Mouse (Mus musculus) MEL (cell line): ENCODE results near the gene Ccdc85c. TPM values are rescaled to one million over a fixed set of nuclear protein-coding genes. Genes with fewer than 3 reads are reported as not detected.

ENCODE experiments used
- DNase-seq: peaks from one replicate; pipeline ENCODE4 v3.0.0; 2011; ENCODE audit warnings: low read depth, low spot score
- H3K27ac ChIP-seq: 2 replicates; pipeline ENCODE4 v1.5.1; 2012; ENCODE audit warnings: low read depth, mild to moderate bottlenecking, control low read depth, low read length, moderate library complexity; ENCODE audit not compliant: control insufficient read depth
- H3K27me3 ChIP-seq, 2 experiments: fragments of 150-350 bp in 1 of 2; sonication (generic) in 1 of 2; 2 replicates each; pipeline ENCODE4 v1.6.1; 2012; ENCODE audit warnings: low read length in 2 of 2, mild to moderate bottlenecking in 2 of 2, improper control_type of control experiment in 1 of 2, moderate library complexity in 1 of 2; ENCODE audit not compliant: insufficient read depth in 2 of 2, control insufficient read depth in 1 of 2
- H3K36me3 ChIP-seq, 2 experiments: 2 replicates each; pipeline ENCODE4 v1.6.1; 2012 to 2014; ENCODE audit warnings: low read length in 2 of 2, improper control_type of control experiment in 1 of 2, inconsistent platforms in 1 of 2, mild to moderate bottlenecking in 1 of 2; ENCODE audit not compliant: insufficient read depth in 2 of 2, control insufficient read depth in 1 of 2
- H3K4me1 ChIP-seq, 2 experiments: fragments of 150-350 bp in 1 of 2; sonication (generic) in 1 of 2; 2 replicates each; pipeline ENCODE4 v1.6.1; 2012; ENCODE audit warnings: low read length in 2 of 2, improper control_type of control experiment in 1 of 2, mild to moderate bottlenecking in 1 of 2; ENCODE audit not compliant: insufficient read depth in 2 of 2, control insufficient read depth in 1 of 2
- H3K4me3 ChIP-seq, 2 experiments: fragments of 150-350 bp in 1 of 2; sonication (generic) in 1 of 2; 2 replicates each; pipeline ENCODE4 v1.5.1; 2012; ENCODE audit warnings: low read depth in 2 of 2, low read length in 2 of 2, mild to moderate bottlenecking in 2 of 2, moderate library complexity in 2 of 2, control low read depth in 1 of 2, improper control_type of control experiment in 1 of 2; ENCODE audit not compliant: control insufficient read depth in 1 of 2, insufficient read depth in 1 of 2
- H3K79me2 ChIP-seq: 2 replicates; pipeline ENCODE4 v1.6.1; 2012; ENCODE audit warnings: mild to moderate bottlenecking, low read length, moderate library complexity; ENCODE audit not compliant: control insufficient read depth, poor library complexity, insufficient read depth
- H3K9ac ChIP-seq: 2 replicates; pipeline ENCODE4 v1.6.1; 2012; ENCODE audit warnings: low read depth, mild to moderate bottlenecking, control low read depth, low read length, moderate library complexity; ENCODE audit not compliant: control insufficient read depth, poor library complexity, severe bottlenecking
- H3K9me3 ChIP-seq: fragments of 150-350 bp; sonication (generic); replicated peaks from 2 replicates; pipeline ENCODE4 v1.6.1; 2012; ENCODE audit warnings: mild to moderate bottlenecking, low read length, improper control_type of control experiment, moderate library complexity; ENCODE audit not compliant: insufficient read depth
- CHD1 ChIP-seq: IDR thresholded peaks from 2 replicates; pipeline ENCODE4 v1.6.1; 2012; ENCODE audit warnings: low read depth, mild to moderate bottlenecking, inconsistent platforms, low read length, improper control_type of control experiment
- CTCF ChIP-seq, 3 experiments: IDR thresholded peaks in 2 of 3; conservative IDR thresholded peaks in 1 of 3; 2 replicates each; pipeline ENCODE4 v1.5.1; 2011 to 2012; ENCODE audit warnings: low read length in 3 of 3, low read depth in 2 of 3, mild to moderate bottlenecking in 2 of 3, improper control_type of control experiment in 1 of 3, inconsistent platforms in 1 of 3, mixed read lengths in 1 of 3, moderate library complexity in 1 of 3; ENCODE audit not compliant: control insufficient read depth in 1 of 3, insufficient read depth in 1 of 3, poor library complexity in 1 of 3, severe bottlenecking in 1 of 3
- E2F4 ChIP-seq: IDR thresholded peaks from 2 replicates; pipeline ENCODE4 v1.6.1; 2011; ENCODE audit warnings: low read depth, low read length, improper control_type of control experiment, borderline replicate concordance
- ELF1 ChIP-seq: IDR thresholded peaks from 2 replicates; pipeline ENCODE4 v1.6.1; 2014; ENCODE audit warnings: low read depth, mild to moderate bottlenecking, inconsistent platforms, low read length, improper control_type of control experiment, moderate library complexity
- HCFC1 ChIP-seq: IDR thresholded peaks from 2 replicates; pipeline ENCODE4 v1.6.1; 2012; ENCODE audit warnings: low read depth, mild to moderate bottlenecking, inconsistent platforms, low read length, improper control_type of control experiment, moderate library complexity
- MAX ChIP-seq: IDR thresholded peaks from 2 replicates; pipeline ENCODE4 v1.6.1; 2011; ENCODE audit warnings: low read length, improper control_type of control experiment
- MAZ ChIP-seq: IDR thresholded peaks from 2 replicates; pipeline ENCODE4 v1.6.1; 2012; ENCODE audit warnings: low read depth, mild to moderate bottlenecking, inconsistent platforms, low read length, improper control_type of control experiment
- MYB ChIP-seq: IDR thresholded peaks from 2 replicates; pipeline ENCODE4 v1.6.1; 2011; ENCODE audit warnings: mild to moderate bottlenecking, low read depth, low read length, improper control_type of control experiment
- NELFE ChIP-seq: IDR thresholded peaks from 2 replicates; pipeline ENCODE4 v1.6.1; 2011; ENCODE audit warnings: low read depth, low read length, improper control_type of control experiment
- POLR2AphosphoS2 ChIP-seq: IDR thresholded peaks from 2 replicates; pipeline ENCODE4 v1.6.1; 2011; ENCODE audit warnings: low read length, improper control_type of control experiment
- TAL1 ChIP-seq: IDR thresholded peaks from 2 replicates; pipeline ENCODE4 v1.6.1; 2012; ENCODE audit warnings: mild to moderate bottlenecking, inconsistent platforms, low read length, moderate library complexity, mixed read lengths
- TCF12 ChIP-seq: IDR thresholded peaks from 2 replicates; pipeline ENCODE4 v1.6.1; 2014; ENCODE audit warnings: low read depth, mild to moderate bottlenecking, inconsistent platforms, low read length, improper control_type of control experiment, moderate library complexity
- USF1 ChIP-seq: IDR thresholded peaks from 2 replicates; pipeline ENCODE4 v1.6.1; 2014; ENCODE audit warnings: low read depth, mild to moderate bottlenecking, inconsistent platforms, low read length, improper control_type of control experiment, moderate library complexity
- USF2 ChIP-seq, 2 experiments: IDR thresholded peaks; 2 replicates each; pipeline ENCODE4 v1.6.1; 2011 to 2012; ENCODE audit warnings: improper control_type of control experiment in 2 of 2, low read length in 2 of 2, borderline replicate concordance in 1 of 2, inconsistent platforms in 1 of 2, low read depth in 1 of 2, mild to moderate bottlenecking in 1 of 2; ENCODE audit not compliant: insufficient read depth in 1 of 2
- ZKSCAN1 ChIP-seq: IDR thresholded peaks from 2 replicates; pipeline ENCODE4 v1.6.1; 2012; ENCODE audit warnings: low read depth, mild to moderate bottlenecking, inconsistent platforms, low read length, improper control_type of control experiment, moderate library complexity
- ZMIZ1 ChIP-seq: IDR thresholded peaks from 2 replicates; pipeline ENCODE4 v1.6.1; 2012; ENCODE audit warnings: low read depth, mild to moderate bottlenecking, inconsistent platforms, low read length, improper control_type of control experiment, moderate library complexity
- ZNF384 ChIP-seq: IDR thresholded peaks from 2 replicates; pipeline ENCODE4 v1.6.1; 2012; ENCODE audit warnings: low read depth, mild to moderate bottlenecking, inconsistent platforms, low read length, improper control_type of control experiment
- polyA plus RNA-seq, 2 experiments: library from polyadenylated mRNA; stranded (reverse) in 1 of 2; unstranded in 1 of 2; fragments of >175 nt in 1 of 2; fragments of >200 nt in 1 of 2; gene quantifications; 2 replicates each; pipeline versions ENCODE4 v1.2.1 to v1.2.4; 2012; ENCODE audit warnings: low replicate concordance in 2 of 2, low read depth in 1 of 2; ENCODE audit not compliant: insufficient read length in 2 of 2, insufficient read depth in 1 of 2, missing spikeins in 1 of 2
- total RNA-seq: library from RNA; depleted of rRNA; stranded (reverse); fragments of 300-350 nt; gene quantifications from 2 replicates; pipeline ENCODE4 v1.2.3, GENCODE M21; 2012

Gene Ccdc85c
- total and polyA plus RNA-seq, 3 experiments: 19.8 to 24.8 TPM; not detected in 1

DNA sequence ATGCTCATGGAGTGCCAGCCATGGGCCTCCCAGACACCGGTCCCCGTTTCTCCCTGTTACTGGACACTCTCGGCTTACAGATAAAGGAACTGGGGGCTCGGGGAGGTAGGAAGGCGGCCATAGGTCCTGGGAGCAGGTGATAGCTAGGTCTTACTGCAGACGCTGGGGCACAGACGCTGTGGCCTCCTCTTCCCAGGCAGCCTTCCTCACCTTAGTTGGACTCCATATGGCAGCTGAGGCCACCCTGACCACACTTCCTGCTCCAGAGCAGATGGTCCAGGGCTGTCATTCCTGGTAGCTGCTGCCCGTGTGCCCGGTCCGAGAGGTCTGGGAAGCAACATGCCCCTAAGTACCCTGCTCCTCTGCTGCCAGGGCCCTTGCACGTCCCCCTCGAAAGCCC, 48.3 kb downstream of the Ccdc85c start:
- no peak for DNase-seq
- TF ChIP-seq MYB: no peak
- TF ChIP-seq HCFC1: no peak
- no peak for TF ChIP-seq ZKSCAN1
- TF ChIP-seq ELF1: no peak
- TF ChIP-seq POLR2AphosphoS2: no peak
- TF ChIP-seq TCF12: no peak
- TF ChIP-seq MAX: no peak
- TF ChIP-seq USF2 (IDR thresholded peaks at IDR 0.05; ENCODE audit: borderline replicate concordance in 1 of 2, insufficient read depth in 1 of 2, low read depth in 1 of 2, low read length in 2 of 2): no peak
- no peak for TF ChIP-seq ZMIZ1
- TF ChIP-seq E2F4: no peak
- no peak for TF ChIP-seq USF1
- TF ChIP-seq NELFE: no peak
- H3K9me3 ChIP-seq: no peaks in the 10 kb centered on the region
- H3K4me1 ChIP-seq: no peaks in the 10 kb centered on the region
- H3K36me3 ChIP-seq: no peaks in the 10 kb centered on the region
- H3K9ac ChIP-seq: no peak overlapping the region
- no peak overlapping the region for H3K27ac ChIP-seq
- no peak overlapping the region for H3K4me3 ChIP-seq
- no peaks in the 10 kb centered on the region for H3K27me3 ChIP-seq
- no peaks in the 10 kb centered on the region; the same call in 1 of the 2 replicates for H3K79me2 ChIP-seq

GRCm38 (mm10) chr12:108226216-108226615, 49.0 kb downstream of the Ccdc85c start:
- no peak overlapping the region for H3K27ac ChIP-seq
- no peaks in the 10 kb centered on the region for H3K27me3 ChIP-seq
- TF ChIP-seq CHD1 (no peak), CTCF (IDR thresholded peaks at IDR 0.05 in 2 of 3, conservative IDR thresholded peaks at IDR 0.05 in 1 of 3; ENCODE audit: control insufficient read depth in 1 of 3, insufficient read depth in 1 of 3, low read depth in 2 of 3, low read length in 3 of 3, poor library complexity in 1 of 3, severe bottlenecking in 1 of 3) (no peak), TAL1 (no peak), E2F4 (no peak)
- no peaks in the 10 kb centered on the region for H3K36me3 ChIP-seq
- H3K4me1 ChIP-seq: no peaks in the 10 kb centered on the region
- no peak overlapping the region for H3K4me3 ChIP-seq
- H3K9me3 ChIP-seq: no peaks in the 10 kb centered on the region
- DNase-seq: no peak
- no peak overlapping the region for H3K9ac ChIP-seq
- no peaks in the 10 kb centered on the region; the same call in 1 of the 2 replicates for H3K79me2 ChIP-seq

DNA sequence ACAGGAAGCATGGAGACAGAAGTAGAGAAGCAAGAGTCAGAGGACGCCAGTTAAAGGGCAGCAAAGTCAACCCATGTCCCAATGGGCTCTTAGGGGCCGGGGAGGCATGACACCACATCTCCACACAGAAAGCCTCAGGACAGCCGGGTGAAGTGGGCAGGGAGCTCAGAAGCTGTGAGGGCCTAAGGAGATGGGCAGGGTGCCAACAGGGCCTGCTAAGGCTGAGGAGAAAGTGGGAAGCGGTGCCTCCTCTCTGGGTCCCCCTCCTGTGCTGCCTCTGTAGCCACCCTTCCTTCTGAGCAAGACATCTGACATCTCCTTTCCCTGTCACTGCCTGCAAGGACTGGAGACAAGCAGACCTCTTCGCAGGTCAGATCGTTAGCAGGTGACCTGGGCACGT, 49.4 kb downstream of the Ccdc85c start:
- DNase-seq: no peak
- Histone ChIP-seq H3K9ac (no peak overlapping the region), H3K4me1 (no peaks in the 10 kb centered on the region), H3K79me2 (no peaks in the 10 kb centered on the region; the same call in 1 of the 2 replicates), H3K36me3 (no peaks in the 10 kb centered on the region), H3K27me3 (no peaks in the 10 kb centered on the region), H3K4me3 (no peak overlapping the region), H3K27ac (no peak overlapping the region), H3K9me3 (no peaks in the 10 kb centered on the region)
- TF ChIP-seq ZNF384: no peak
- no peak for TF ChIP-seq MAZ
- TF ChIP-seq ZKSCAN1: no peak
